Mouse (Mus musculus): ENCODE measurements around the gene Dusp1. TPM values are rescaled to one million over a fixed set of nuclear protein-coding genes. Genes with fewer than 3 reads are reported as not detected.

Dusp1 gene
- polyA plus RNA-seq, 1 experiment from 2014 or later, result 26.1 TPM

DNA sequence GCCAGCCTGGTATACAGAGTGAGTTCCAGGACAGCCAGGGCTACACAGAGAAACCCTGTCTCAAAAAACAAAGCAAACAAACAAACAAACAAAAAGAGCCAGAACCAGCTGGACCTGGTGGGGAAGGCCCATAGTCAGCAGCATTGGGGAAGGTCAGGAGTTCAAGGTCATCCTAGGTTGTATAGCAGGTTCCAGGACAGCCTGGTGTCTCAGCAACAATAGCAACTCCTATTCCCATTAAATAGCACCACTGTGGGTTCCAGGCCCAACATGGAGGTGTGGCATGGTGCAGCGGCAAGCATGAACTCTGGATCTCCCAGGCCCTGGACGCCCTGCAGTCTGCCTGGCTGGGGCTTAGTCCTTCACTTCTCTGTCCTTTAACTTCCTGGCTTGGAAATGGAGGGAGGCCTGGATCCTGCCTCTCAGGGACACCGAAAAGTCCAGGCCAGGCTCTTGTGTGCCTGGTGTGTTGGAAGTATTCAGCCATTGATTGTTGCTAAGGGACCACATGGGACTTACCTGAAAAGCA, 19.0 kb upstream of the Dusp1 start:
- WGBS, result 94% methylated on average over 3 of the region's 3 CpGs
- no peak for DNase-seq (ENCODE audit: low spot score)
- no peaks in the 10 kb centered on the region for H3K9me3 ChIP-seq (replicated peaks)
- H3K4me3 ChIP-seq, result no peak overlapping the region
- no peak overlapping the region for H3K27ac ChIP-seq
- peaks cover 4% of the 10 kb centered on the region; the same call in 1 of the 2 replicates for H3K4me1 ChIP-seq
- no peaks in the 10 kb centered on the region for H3K27me3 ChIP-seq (ENCODE audit: low read depth, poor library complexity, severe bottlenecking)
- H3K36me3 ChIP-seq, result peaks cover 95% of the 10 kb centered on the region

GRCm38 (mm10) chr17:26579396-26579795, 17.5 kb upstream of the Dusp1 start:
- Histone ChIP-seq H3K36me3 (peaks cover 97% of the 10 kb centered on the region), H3K4me3 (no peak overlapping the region), H3K9me3 (replicated peaks) (no peaks in the 10 kb centered on the region), H3K27ac (no peak overlapping the region), H3K4me1 (0 out of 2 replicates have a peak, but pooled peaks cover under 1% of the 10 kb centered on the region), H3K27me3 (ENCODE audit: low read depth, poor library complexity, severe bottlenecking) (no peaks in the 10 kb centered on the region)
- no peak for DNase-seq (ENCODE audit: low spot score)
- 79% methylated on average over 6 of the region's 6 CpGs for WGBS

DNA sequence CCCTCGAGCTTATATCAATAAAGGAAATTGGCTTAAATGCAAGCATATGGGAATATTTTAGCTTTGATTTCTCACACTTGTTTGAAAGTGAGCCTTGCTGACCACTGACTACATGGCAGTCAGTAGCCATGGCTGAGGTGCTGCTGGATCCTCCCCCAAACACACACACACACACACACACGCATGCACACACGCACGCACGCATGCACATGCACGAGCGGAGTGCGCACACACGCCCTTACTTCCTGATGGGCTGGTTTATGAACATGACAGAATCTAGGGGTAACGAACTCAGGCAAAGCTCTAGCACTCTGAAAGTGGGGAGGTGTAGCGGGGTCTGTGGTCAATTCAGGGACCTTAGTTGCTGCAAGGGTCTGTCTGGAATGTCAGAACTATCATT, 16.8 kb upstream of the Dusp1 start:
- H3K27ac ChIP-seq, result no peak overlapping the region
- no peaks in the 10 kb centered on the region for H3K27me3 ChIP-seq (ENCODE audit: low read depth, poor library complexity, severe bottlenecking)
- no peaks in the 10 kb centered on the region for H3K9me3 ChIP-seq (replicated peaks)
- H3K4me1 ChIP-seq, result no peaks in the 10 kb centered on the region
- peaks cover 99% of the 10 kb centered on the region for H3K36me3 ChIP-seq
- DNase-seq (ENCODE audit: low spot score), result no peak
- H3K4me3 ChIP-seq, result no peak overlapping the region
- WGBS, result 94% methylated on average over 11 of the region's 11 CpGs

- DNase-seq (ENCODE audit: low spot score), result no peak
- no peaks in the 10 kb centered on the region for H3K9me3 ChIP-seq (replicated peaks)
- H3K36me3 ChIP-seq, result peaks cover 95% of the 10 kb centered on the region
- 91% methylated on average over 7 of the region's 7 CpGs for WGBS
- H3K27me3 ChIP-seq (ENCODE audit: low read depth, poor library complexity, severe bottlenecking), result no peaks in the 10 kb centered on the region
- no peak overlapping the region for H3K4me3 ChIP-seq
- H3K4me1 ChIP-seq, result no peaks in the 10 kb centered on the region
- no peak overlapping the region for H3K27ac ChIP-seq
These were observed 16.2 kb upstream of the Dusp1 start for GRCm38 (mm10) chr17:26578162-26578561.

GRCm38 (mm10) chr17:26577309-26577708, 15.4 kb upstream of the Dusp1 start:
- Histone ChIP-seq H3K4me1 (no peaks in the 10 kb centered on the region), H3K27me3 (ENCODE audit: low read depth, poor library complexity, severe bottlenecking) (no peaks in the 10 kb centered on the region), H3K4me3 (no peak overlapping the region), H3K36me3 (peaks cover 92% of the 10 kb centered on the region), H3K9me3 (replicated peaks) (no peaks in the 10 kb centered on the region), H3K27ac (no peak overlapping the region)
- WGBS, result 89% methylated on average over 11 of the region's 11 CpGs
- DNase-seq (ENCODE audit: low spot score), result no peak

- no peaks in the 10 kb centered on the region for H3K4me1 ChIP-seq
- no peak overlapping the region for H3K27ac ChIP-seq
- DNase-seq (ENCODE audit: low spot score), result no peak
- no peaks in the 10 kb centered on the region for H3K27me3 ChIP-seq (ENCODE audit: low read depth, poor library complexity, severe bottlenecking)
- H3K36me3 ChIP-seq, result peaks cover 92% of the 10 kb centered on the region
- no peaks in the 10 kb centered on the region for H3K9me3 ChIP-seq (replicated peaks)
- WGBS, result 85% methylated on average over 7 of the region's 7 CpGs
- H3K4me3 ChIP-seq, result no peak overlapping the region
These were observed 14.9 kb upstream of the Dusp1 start for GRCm38 (mm10) chr17:26576833-26577232.

DNA sequence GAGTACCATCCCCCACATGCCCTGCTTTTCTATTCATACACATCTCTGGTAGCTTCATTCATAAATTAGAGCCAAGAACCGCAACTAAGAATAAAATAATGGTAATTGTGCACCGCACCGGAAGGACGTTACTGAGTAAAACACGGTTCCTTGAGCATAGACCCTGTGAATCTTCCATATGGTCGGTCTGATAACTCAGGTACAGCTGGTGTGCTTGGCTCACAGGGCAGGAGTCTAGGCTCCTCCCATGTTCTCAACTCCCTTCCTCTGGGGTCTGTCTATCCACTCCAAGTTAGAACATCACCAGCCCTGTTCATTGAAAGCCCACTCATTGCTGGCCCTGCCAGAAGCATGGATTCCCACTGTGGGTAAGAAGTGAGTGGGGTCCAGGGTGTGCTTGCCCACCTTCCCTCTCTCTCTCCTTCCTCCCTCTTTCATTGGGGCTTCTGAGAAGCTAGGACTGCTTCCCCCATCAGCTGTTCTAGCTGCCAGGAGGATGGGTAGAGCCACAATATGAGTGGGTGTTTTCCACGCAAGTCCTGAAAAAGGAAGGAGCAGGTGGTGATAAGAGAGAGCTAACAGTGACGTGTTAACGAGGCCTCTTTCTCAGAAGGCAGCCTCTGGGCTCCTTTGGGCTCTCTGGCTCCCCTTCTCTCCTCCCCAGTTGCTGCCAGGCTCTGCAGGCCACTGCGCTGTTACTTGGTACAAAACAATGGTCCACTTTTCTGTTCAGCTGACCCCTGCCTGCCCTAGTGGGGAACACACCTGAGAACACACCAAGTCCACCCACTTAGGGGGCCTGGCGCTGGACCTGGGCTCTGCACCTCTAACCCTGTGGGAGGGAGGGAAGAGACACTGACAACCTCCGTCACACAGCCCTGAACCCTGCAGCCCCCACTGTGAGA, 14.1 kb upstream of the Dusp1 start:
- Histone ChIP-seq H3K36me3 (peaks cover 90% of the 10 kb centered on the region), H3K4me3 (no peak overlapping the region), H3K4me1 (no peaks in the 10 kb centered on the region), H3K27me3 (ENCODE audit: low read depth, poor library complexity, severe bottlenecking) (no peaks in the 10 kb centered on the region), H3K27ac (no peak overlapping the region), H3K9me3 (replicated peaks) (no peaks in the 10 kb centered on the region)
- 86% methylated on average over 12 of the region's 12 CpGs for WGBS
- no peak for DNase-seq (ENCODE audit: low spot score)

GRCm38 (mm10) chr17:26574701-26575100, 12.8 kb upstream of the Dusp1 start:
- Histone ChIP-seq H3K4me1 (no peaks in the 10 kb centered on the region), H3K36me3 (peaks cover 91% of the 10 kb centered on the region), H3K27ac (no peak overlapping the region), H3K9me3 (replicated peaks) (no peaks in the 10 kb centered on the region), H3K4me3 (no peak overlapping the region), H3K27me3 (ENCODE audit: low read depth, poor library complexity, severe bottlenecking) (no peaks in the 10 kb centered on the region)
- DNase-seq (ENCODE audit: low spot score), result no peak
- 82% methylated on average over 5 of the region's 5 CpGs for WGBS

GRCm38 (mm10) chr17:26574118-26574517, 12.2 kb upstream of the Dusp1 start:
- Histone ChIP-seq H3K27ac (no peak overlapping the region), H3K4me1 (no peaks in the 10 kb centered on the region), H3K4me3 (no peak overlapping the region), H3K27me3 (ENCODE audit: low read depth, poor library complexity, severe bottlenecking) (no peaks in the 10 kb centered on the region), H3K9me3 (replicated peaks) (no peaks in the 10 kb centered on the region), H3K36me3 (peaks cover 91% of the 10 kb centered on the region)
- no peak for DNase-seq (ENCODE audit: low spot score)
- 92% methylated on average over 11 of the region's 11 CpGs for WGBS

DNA sequence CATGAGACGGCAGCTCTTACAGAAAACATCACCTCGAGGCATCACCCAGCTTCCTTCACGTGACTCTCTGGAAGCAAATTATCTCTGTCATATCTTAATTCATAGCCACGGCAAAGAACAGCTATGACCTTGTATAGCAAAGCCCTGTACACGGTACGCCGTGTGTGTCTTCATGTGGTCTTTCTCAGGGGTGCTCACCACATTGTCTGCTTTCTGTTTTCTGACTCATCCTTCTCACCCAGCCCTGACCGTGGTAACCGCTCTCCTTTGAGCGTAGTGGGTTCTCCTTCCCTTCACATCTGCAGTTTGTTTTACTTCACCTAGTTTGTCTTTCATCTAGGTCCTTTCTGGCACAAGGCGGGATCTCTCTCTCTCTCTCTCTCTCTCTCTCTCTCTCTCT, 10.3 kb upstream of the Dusp1 start:
- no peak overlapping the region for H3K27ac ChIP-seq
- no peak for DNase-seq (ENCODE audit: low spot score)
- 93% methylated on average over 11 of the region's 11 CpGs for WGBS

DNA sequence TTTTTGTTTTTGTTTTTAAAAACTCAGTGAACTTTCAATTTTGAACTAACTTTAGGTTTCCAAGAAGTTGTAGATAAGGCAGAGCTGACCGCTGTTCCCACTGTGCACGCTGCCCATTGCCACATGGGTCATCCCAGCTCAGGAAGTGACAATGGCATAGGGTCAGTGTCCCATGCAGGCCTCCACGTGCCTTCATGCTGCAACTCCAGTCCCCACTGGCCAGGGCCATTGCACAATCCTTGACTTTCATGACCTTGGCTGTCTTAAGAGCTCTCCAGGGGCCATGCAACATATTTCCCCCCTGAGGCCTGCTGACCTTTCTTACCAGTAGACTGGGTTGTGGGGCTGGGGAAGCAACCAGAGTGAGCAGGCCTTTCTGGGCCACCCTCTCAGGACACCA, 9.4 kb upstream of the Dusp1 start:
- peaks cover 91% of the 10 kb centered on the region for H3K36me3 ChIP-seq
- no peaks in the 10 kb centered on the region for H3K4me1 ChIP-seq
- no peak overlapping the region for H3K4me3 ChIP-seq
- H3K27me3 ChIP-seq (ENCODE audit: low read depth, poor library complexity, severe bottlenecking), result no peaks in the 10 kb centered on the region
- DNase-seq (ENCODE audit: low spot score), result no peak
- H3K27ac ChIP-seq, result no peak overlapping the region
- WGBS, result 93% methylated on average over 3 of the region's 3 CpGs
- H3K9me3 ChIP-seq (replicated peaks), result no peaks in the 10 kb centered on the region

More for the DNA sequence above, 10.3 kb upstream of the Dusp1 start:
- Histone ChIP-seq H3K27me3 (ENCODE audit: low read depth, poor library complexity, severe bottlenecking) (no peaks in the 10 kb centered on the region), H3K4me1 (no peaks in the 10 kb centered on the region), H3K36me3 (peaks cover 91% of the 10 kb centered on the region), H3K9me3 (replicated peaks) (no peaks in the 10 kb centered on the region), H3K4me3 (no peak overlapping the region)

- Histone ChIP-seq H3K4me3 (no peak overlapping the region), H3K9me3 (replicated peaks) (0 out of 2 replicates have a peak, but pooled peaks cover 4% of the 10 kb centered on the region), H3K4me1 (no peaks in the 10 kb centered on the region), H3K27me3 (ENCODE audit: low read depth, poor library complexity, severe bottlenecking) (no peaks in the 10 kb centered on the region), H3K36me3 (peaks cover 91% of the 10 kb centered on the region), H3K27ac (no peak overlapping the region)
- 91% methylated on average over 11 of the region's 11 CpGs for WGBS
- DNase-seq (ENCODE audit: low spot score), result no peak
These were observed 8.8 kb upstream of the Dusp1 start for GRCm38 (mm10) chr17:26570651-26571118.

- Histone ChIP-seq H3K27ac (no peak overlapping the region), H3K9me3 (replicated peaks) (0 out of 2 replicates have a peak, but pooled peaks cover 4% of the 10 kb centered on the region), H3K36me3 (peaks cover 91% of the 10 kb centered on the region), H3K27me3 (ENCODE audit: low read depth, poor library complexity, severe bottlenecking) (no peaks in the 10 kb centered on the region), H3K4me1 (no peaks in the 10 kb centered on the region), H3K4me3 (no peak overlapping the region)
- DNase-seq (ENCODE audit: low spot score), result no peak
- 87% methylated on average over 4 of the region's 4 CpGs for WGBS
These were observed 7.8 kb upstream of the Dusp1 start for GRCm38 (mm10) chr17:26569594-26570350.
